Mouse (Mus musculus): Measurements from ENCODE around the gene Mrpl53.

DNA sequence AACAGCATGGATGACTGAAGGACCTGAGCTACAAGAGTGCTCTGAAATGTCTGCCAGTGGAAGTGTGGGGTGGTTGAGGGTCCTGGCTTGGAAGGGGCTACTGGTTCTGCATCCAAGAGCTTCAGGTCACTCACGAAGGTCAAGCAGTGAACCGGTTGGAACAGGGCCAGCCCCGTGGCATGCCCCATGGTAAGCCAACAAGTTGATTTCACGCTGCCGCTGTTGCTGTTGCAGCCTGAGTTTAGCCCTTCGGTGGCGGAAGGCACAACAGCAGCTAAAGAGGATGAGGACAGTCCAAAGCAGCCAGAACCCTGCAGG lies 10.9 kb downstream of the Mrpl53 start:
- TF ChIP-seq TBP (conservative IDR thresholded peaks at IDR 0.05; ENCODE audit: low read depth, low read length): no peak
- no peak for TF ChIP-seq CTCF (conservative IDR thresholded peaks at IDR 0.05 in 1 of 2, IDR thresholded peaks at IDR 0.05 in 1 of 2; ENCODE audit: low read depth in 2 of 2, low read length in 2 of 2)
- TF ChIP-seq POLR2A (IDR thresholded peaks at IDR 0.05; ENCODE audit: low read depth, low read length): no peak; the same call in 1 of the 2 replicates

Data from CH12.LX (cell line).